In the genomic region with DNA sequence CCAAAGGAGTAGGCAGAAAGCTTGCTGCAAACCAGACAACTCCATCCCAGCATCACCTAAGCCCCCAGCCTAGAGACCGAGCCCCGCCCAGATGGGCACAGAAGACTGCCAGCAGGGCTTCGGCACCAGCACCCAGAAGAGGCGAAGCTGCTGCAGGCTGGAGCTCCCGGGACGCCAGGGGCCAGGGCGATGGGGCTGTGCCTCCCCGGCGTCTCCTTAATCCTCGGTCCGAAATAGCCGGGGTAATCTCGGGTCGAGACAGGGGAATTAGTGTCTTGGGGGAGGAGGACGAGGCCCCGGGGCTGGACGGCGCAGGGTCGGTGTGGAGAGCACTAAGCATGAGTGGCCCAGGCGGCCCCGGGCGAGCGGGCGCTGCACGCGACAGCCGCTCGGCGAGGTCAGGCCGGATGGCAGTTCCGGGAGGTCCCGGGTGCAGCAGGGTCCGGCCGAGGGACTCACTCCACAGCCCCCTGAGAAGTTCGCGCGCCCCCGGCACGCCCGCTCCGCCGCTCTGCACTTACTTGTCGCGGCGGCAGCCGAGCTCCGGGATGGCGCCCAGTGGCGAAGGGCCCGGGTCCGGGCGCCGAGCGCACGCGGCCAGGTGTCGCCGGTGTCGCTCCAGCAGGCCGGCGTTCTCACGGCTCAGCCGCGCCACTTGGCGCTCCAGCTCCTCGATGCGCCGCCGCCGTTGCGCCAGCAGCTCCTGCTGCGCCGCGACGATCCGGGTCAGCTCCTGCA, we compare ENCODE assay signal across 8 mouse cellular contexts. TPM values are rescaled to one million over a fixed set of nuclear protein-coding genes. Genes with fewer than 3 reads are reported as not detected.
A peak's percentile ranks its signal among the peaks of the same experiment; 100 is the strongest.
DNase-seq lines count a peak whose midpoint lies in the region; ATAC-seq and TF ChIP-seq lines count a peak whose summit lies in the region.

No protein-coding gene starts in this region.

- peaks cover 2% of the 10 kb centered on the region for H3K4me1 ChIP-seq in ES-Bruce4 (ENCODE audit: control insufficient read depth, insufficient read depth, low read length)
- H3K4me1 ChIP-seq in limb, embryonic 14.5 days (ENCODE audit: control insufficient read depth, insufficient read depth, low read length) = peaks cover 3% of the 10 kb centered on the region; the same call in 1 of the 2 replicates

- peak; percentile 55 for DNase-seq in gastrocnemius, adult 2 months
- no peak for DNase-seq in gastrocnemius, adult 18-20 months (ENCODE audit: low spot score)
- peak; percentile 67 for DNase-seq in embryo, embryonic 11 days
- peak; percentile 33 for DNase-seq in heart, postnatal 4 days
- DNase-seq in limb, embryonic 14.5 days (ENCODE audit: low spot score) = no peak
- peak; percentile 3 to 5 for DNase-seq in thymus, adult 18-20 months

- H3K9me3 ChIP-seq in ES-Bruce4 (replicated peaks; ENCODE audit: control insufficient read depth, insufficient read depth, low read length, poor library complexity, severe bottlenecking) = no peaks in the 10 kb centered on the region
- H3K9me3 ChIP-seq in limb, embryonic 14.5 days (ENCODE audit: control insufficient read depth, low read length) = peaks cover 3% of the 10 kb centered on the region; the same call in 1 of the 2 replicates

- H3K27me3 ChIP-seq in ES-Bruce4 (ENCODE audit: control insufficient read depth, insufficient read depth, low read length, poor library complexity, severe bottlenecking) (no peaks in the 10 kb centered on the region), myocyte (ENCODE audit: control insufficient read depth, insufficient read depth, insufficient read length) (peaks cover 30% of the 10 kb centered on the region)
- no peaks in the 10 kb centered on the region for H3K27me3 ChIP-seq in limb, embryonic 14.5 days (ENCODE audit: control insufficient read depth, insufficient read depth, low read length)

- TF ChIP-seq POLR2A in ES-Bruce4 (IDR thresholded peaks at IDR 0.05; ENCODE audit: insufficient read depth, low read length) (no peak), myocyte (IDR thresholded peaks at IDR 0.05; ENCODE audit: insufficient read length, low read depth) (no peak)
- no peak for TF ChIP-seq POLR2A in limb, embryonic 14.5 days (IDR thresholded peaks at IDR 0.05; ENCODE audit: borderline replicate concordance, extremely low read depth, insufficient read depth, insufficient read length)

- TF ChIP-seq EP300 in ES-Bruce4 (IDR thresholded peaks at IDR 0.05; ENCODE audit: insufficient read depth, low read depth, low read length) = no peak

- peak overlapping the region; percentile 3 for H3ac ChIP-seq in myocyte (ENCODE audit: control insufficient read depth, insufficient read length)

- H3K9ac ChIP-seq in ES-Bruce4 (ENCODE audit: low read depth, poor library complexity, severe bottlenecking) = peak overlapping the region; percentile 87
- H3K9ac ChIP-seq in limb, embryonic 14.5 days (ENCODE audit: low read depth, low read length, severe bottlenecking) = peak overlapping the region; percentile 69

- no peaks in the 10 kb centered on the region for H3K36me3 ChIP-seq in ES-Bruce4 (ENCODE audit: control insufficient read depth, insufficient read depth, low read length, poor library complexity, severe bottlenecking)
- H3K36me3 ChIP-seq in limb, embryonic 14.5 days (ENCODE audit: control insufficient read depth, insufficient read depth, low read length) = no peaks in the 10 kb centered on the region
- no peaks in the 10 kb centered on the region for H3K36me3 ChIP-seq in myocyte (ENCODE audit: control insufficient read depth, insufficient read depth)

- H3K27ac ChIP-seq in gastrocnemius, adult 2 months = peak overlapping the region; percentile 24; the same call in 1 of the 2 replicates
- H3K27ac ChIP-seq in ES-Bruce4 (ENCODE audit: insufficient read depth, low read length) = no peak overlapping the region
- H3K27ac ChIP-seq in limb, embryonic 14.5 days (replicated peaks; ENCODE audit: low read depth, low read length) = peak overlapping the region; percentile 48; the same call in 1 of the 2 replicates

- no peak for ATAC-seq in limb, embryonic 14.5 days (ENCODE audit: low FRiP score, low read depth)

- WGBS in limb, embryonic 14.5 days = under 1% methylated on average over 48 of the region's 76 CpGs

- H3K79me2 ChIP-seq in myocyte (ENCODE audit: control insufficient read depth, insufficient read depth) = no peaks in the 10 kb centered on the region

- H3K4me2 ChIP-seq in limb, embryonic 14.5 days (replicated peaks; ENCODE audit: low read depth, low read length, severe bottlenecking) = peak overlapping the region; percentile 99
- H3K4me2 ChIP-seq in myocyte (ENCODE audit: low read depth) = peak overlapping the region; percentile 45

- intact Hi-C loops in gastrocnemius, adult 2 months (cut with DNase I) = no loop called here

- H3K4me3 ChIP-seq in gastrocnemius, adult 2 months = peak overlapping the region; percentile 80
- H3K4me3 ChIP-seq in ES-Bruce4 (ENCODE audit: low read depth, low read length) (peak overlapping the region; percentile 77), myocyte (no peak overlapping the region)
- H3K4me3 ChIP-seq in limb, embryonic 14.5 days (replicated peaks; ENCODE audit: low read length) = peak overlapping the region; percentile 67

- no peak for TF ChIP-seq CTCF in gastrocnemius, adult 2 months (IDR thresholded peaks at IDR 0.05)
- TF ChIP-seq CTCF in ES-Bruce4 (IDR thresholded peaks at IDR 0.05; ENCODE audit: low read depth, low read length) = no peak

TF ChIP-seq in myocyte, 11 proteins besides CTCF, POLR2A, EP300 and RAD21:
- TF ChIP-seq POLR2AphosphoS2 (IDR thresholded peaks at IDR 0.05; ENCODE audit: insufficient read length, low read depth) = no peak
- TF ChIP-seq TCF3 (IDR thresholded peaks at IDR 0.05; ENCODE audit: insufficient read length, low read depth) = no peak
- no peak for TF ChIP-seq USF1 (IDR thresholded peaks at IDR 0.05; ENCODE audit: low read depth)
- no peak for TF ChIP-seq MAX (IDR thresholded peaks at IDR 0.05; ENCODE audit: low read depth)
- TF ChIP-seq REST (IDR thresholded peaks at IDR 0.05; ENCODE audit: insufficient read depth, insufficient read length) = no peak

RNA-seq across cellular contexts. Expression of a gene that starts 0.8 kb away (rescaled TPM):
- total RNA-seq in gastrocnemius, adult 2 months (2021) = 100 to 1,000 TPM in 1 of 2 experiments, 10 to 100 TPM in 1; 63.8 to 111 TPM
- total RNA-seq in gastrocnemius, adult 18-20 months (2021) = 100 to 1,000 TPM; 107 to 124 TPM
- polyA plus RNA-seq in ES-Bruce4 (2011; ENCODE audit: insufficient read depth, insufficient read length, low read depth, missing spikeins) (41.7 and 52.6 TPM in 2 replicates), myocyte (2012; fragmentation: generic; extraction: Trizol) (43.4 TPM)
- total RNA-seq in heart, postnatal 4 days (2021) = 100 to 1,000 TPM; 150 TPM
- 58.2 and 80.2 TPM in 2 replicates for polyA plus RNA-seq in limb, embryonic 14.5 days (2012; rRNA removed)
- 17.3 and 20.6 TPM in 2 replicates for polyA plus RNA-seq in limb, embryonic 14.5 days (2014; fragmentation: Nextera tagmentation; extraction: Ambion mirVana)

Comparison
In these comparisons a context has a peak if more than half of its experiments do, and no peak if none do; other contexts are left out.
1. DNase-seq: peak in gastrocnemius, adult 2 months (single experiment), embryo, embryonic 11 days (single experiment), heart, postnatal 4 days (single experiment) and thymus, adult 18-20 months (2 of 2); none in gastrocnemius, adult 18-20 months (single experiment) and limb, embryonic 14.5 days (single experiment).